Mouse (Mus musculus) hindbrain, embryonic 14.5 days (tissue): ENCODE data around the gene Phex. TPM values are rescaled to one million over a fixed set of nuclear protein-coding genes. Genes with fewer than 3 reads are reported as not detected.

ENCODE experiments used
- ATAC-seq: fragments of 200-750 bp; cut with Nextera tagmentation; 2 replicates; pipeline ENCODE4 v1.8.0; 2017; ENCODE audit warnings: moderate number of reproducible peaks, mild to moderate bottlenecking, moderate TSS enrichment, moderate library complexity; ENCODE audit not compliant: low FRiP score
- DNase-seq: peaks from one replicate; pipeline ENCODE4 v3.0.0-alpha.2; 2015; ENCODE audit warnings: low spot score
- H3K27ac ChIP-seq: fragments of 300-500 bp; sonication (generic); 2 replicates; pipeline ENCODE4 v1.5.1; 2014; ENCODE audit warnings: mild to moderate bottlenecking, moderate library complexity
- H3K27me3 ChIP-seq: fragments of 300-500 bp; sonication (generic); 2 replicates; pipeline ENCODE4 v1.6.1; 2014; ENCODE audit warnings: mild to moderate bottlenecking, low read length, mixed read lengths; ENCODE audit not compliant: control insufficient read depth, insufficient read depth
- H3K36me3 ChIP-seq: fragments of 300-500 bp; sonication (generic); replicated peaks from 2 replicates; pipeline ENCODE4 v1.6.1; 2014; ENCODE audit not compliant: control insufficient read depth, insufficient read depth
- H3K4me1 ChIP-seq: fragments of 300-500 bp; sonication (generic); replicated peaks from 2 replicates; pipeline ENCODE4 v1.6.1; 2014; ENCODE audit warnings: antibody characterized with exemption, low read length, mixed read lengths; ENCODE audit not compliant: control insufficient read depth, insufficient read depth
- H3K4me2 ChIP-seq: fragments of 300-500 bp; sonication (generic); replicated peaks from 2 replicates; pipeline ENCODE4 v1.6.1; 2014; ENCODE audit warnings: mild to moderate bottlenecking, moderate library complexity
- H3K4me3 ChIP-seq: fragments of 300-500 bp; sonication (generic); replicated peaks from 2 replicates; pipeline ENCODE4 v1.5.1; 2014; ENCODE audit warnings: mild to moderate bottlenecking, low read length
- H3K9ac ChIP-seq: fragments of 300-500 bp; sonication (generic); 2 replicates; pipeline ENCODE4 v1.6.1; 2014
- H3K9me3 ChIP-seq: fragments of 300-500 bp; sonication (generic); 2 replicates; pipeline ENCODE4 v1.6.1; 2016; ENCODE audit warnings: low read length; ENCODE audit not compliant: control insufficient read depth
- WGBS: fragments of 180-500 bp; shearing (Covaris S2); extraction: QIAGEN DNeasy Blood & Tissue Kit; methylation state at CpG from one replicate; pipeline ENCODE4 v1.1.7; 2014; 5-methylcytosine and 5-hydroxymethylcytosine counted together
- polyA plus RNA-seq: library from polyadenylated mRNA; unstranded; fragments of >200 nt; fragmentation: Nextera tagmentation; extraction: Ambion mirVana; gene quantifications from 2 replicates; pipeline ENCODE4 v1.2.1, GENCODE M21; 2014

Phex gene
- polyA plus RNA-seq: 0.25 and 0.47 TPM in 2 replicates

GRCm38 (mm10) chrX:157415212-157415611, at the start of gene Phex:
Phex (minus strand) TSS chrX:157415312.
- ATAC-seq (no peak), DNase-seq (no peak)
- 74% methylated on average over 5 of the region's 5 CpGs for WGBS
- H3K27me3 ChIP-seq: no peaks in the 10 kb centered on the region
- H3K27ac ChIP-seq: no peak within 1 kb of the TSS
- no peaks in the 10 kb centered on the region for H3K36me3 ChIP-seq
- no peaks in the 10 kb centered on the region for H3K9me3 ChIP-seq
- H3K4me2 ChIP-seq: no peak within 1 kb of the TSS
- H3K4me3 ChIP-seq: no peak within 1 kb of the TSS
- no peaks in the 10 kb centered on the region for H3K4me1 ChIP-seq
- no peak within 1 kb of the TSS for H3K9ac ChIP-seq

- no peaks in the 10 kb centered on the region for H3K27me3 ChIP-seq
- no peak overlapping the region for H3K4me3 ChIP-seq
- ATAC-seq (no peak), DNase-seq (peak; percentile 63)
- no peak overlapping the region for H3K27ac ChIP-seq
- no peaks in the 10 kb centered on the region for H3K9me3 ChIP-seq
- no peak overlapping the region for H3K9ac ChIP-seq
- no peak overlapping the region for H3K4me2 ChIP-seq
- whole genome bisulfite sequencing: 73% methylated on average over 3 of the region's 3 CpGs
- H3K36me3 ChIP-seq: peaks cover 8% of the 10 kb centered on the region; the same call in 1 of the 2 replicates
- no peaks in the 10 kb centered on the region for H3K4me1 ChIP-seq
Observed at GRCm38 (mm10) chrX:157462716-157463115, 47.6 kb upstream of the Phex start.

DNA sequence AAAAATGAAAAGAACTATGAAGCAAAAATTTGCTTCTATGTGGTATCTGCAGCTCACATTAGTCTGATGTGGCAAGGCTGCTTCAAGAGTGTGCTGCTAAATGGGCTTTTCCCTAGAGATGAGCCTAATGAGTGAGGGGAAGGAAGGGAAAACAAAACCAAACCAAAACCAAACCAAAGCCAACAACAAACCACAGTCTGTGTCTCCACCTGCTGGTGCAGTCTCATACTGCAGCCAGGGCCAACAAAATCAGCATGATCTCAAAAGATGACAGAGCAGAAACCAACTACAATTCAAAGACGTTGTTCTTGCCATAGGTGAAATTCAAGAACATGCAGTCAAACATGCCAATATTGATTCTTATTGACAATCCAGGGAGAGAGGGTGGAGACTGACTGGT, 39.3 kb upstream of the Phex start:
- DNase-seq (peak; percentile 70), ATAC-seq (no peak)
- Histone ChIP-seq H3K27me3 (no peaks in the 10 kb centered on the region), H3K9me3 (no peaks in the 10 kb centered on the region), H3K4me2 (no peak overlapping the region), H3K4me1 (no peaks in the 10 kb centered on the region), H3K4me3 (no peak overlapping the region), H3K9ac (no peak overlapping the region), H3K36me3 (peaks cover 3% of the 10 kb centered on the region; the same call in 1 of the 2 replicates), H3K27ac (no peak overlapping the region)
- 40% methylated on average over 1 of the region's 1 CpGs for WGBS

DNA sequence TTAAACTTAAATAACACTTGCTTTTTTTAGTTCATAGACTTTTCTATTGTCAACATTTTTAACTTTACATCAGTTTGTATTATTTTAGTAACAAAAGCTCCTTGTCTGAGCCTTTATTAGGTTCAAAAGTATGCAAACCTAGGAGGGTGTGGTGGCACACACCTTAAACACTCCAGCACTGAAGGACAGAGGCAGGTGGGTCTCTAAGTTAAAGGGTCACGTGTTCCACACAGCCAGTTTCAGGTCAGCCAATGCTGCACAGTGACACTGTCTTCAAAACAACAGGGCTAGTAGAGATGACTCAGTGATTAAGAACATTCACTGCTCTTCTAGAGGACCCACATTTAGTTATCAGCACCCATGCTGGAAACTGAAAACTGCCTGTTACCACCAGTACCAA, 33.9 kb upstream of the Phex start:
- no peaks in the 10 kb centered on the region for H3K27me3 ChIP-seq
- ATAC-seq: no peak
- no peak overlapping the region for H3K4me3 ChIP-seq
- no peaks in the 10 kb centered on the region for H3K9me3 ChIP-seq
- DNase-seq: no peak
- no peak overlapping the region for H3K9ac ChIP-seq
- WGBS: 96% methylated on average over 1 of the region's 1 CpGs
- no peak overlapping the region for H3K4me2 ChIP-seq
- no peaks in the 10 kb centered on the region for H3K36me3 ChIP-seq
- no peaks in the 10 kb centered on the region for H3K4me1 ChIP-seq
- no peak overlapping the region for H3K27ac ChIP-seq

- H3K4me2 ChIP-seq: no peak overlapping the region
- no peak overlapping the region for H3K9ac ChIP-seq
- no peak for ATAC-seq
- H3K27ac ChIP-seq: no peak overlapping the region
- DNase-seq: no peak
- WGBS: 69% methylated on average over 6 of the region's 6 CpGs
- no peaks in the 10 kb centered on the region for H3K9me3 ChIP-seq
- H3K36me3 ChIP-seq: peaks cover 6% of the 10 kb centered on the region; the same call in 1 of the 2 replicates
- H3K27me3 ChIP-seq: no peaks in the 10 kb centered on the region
- no peak overlapping the region for H3K4me3 ChIP-seq
- H3K4me1 ChIP-seq: no peaks in the 10 kb centered on the region
Observed at GRCm38 (mm10) chrX:157447431-157447830, 32.3 kb upstream of the Phex start.

DNA sequence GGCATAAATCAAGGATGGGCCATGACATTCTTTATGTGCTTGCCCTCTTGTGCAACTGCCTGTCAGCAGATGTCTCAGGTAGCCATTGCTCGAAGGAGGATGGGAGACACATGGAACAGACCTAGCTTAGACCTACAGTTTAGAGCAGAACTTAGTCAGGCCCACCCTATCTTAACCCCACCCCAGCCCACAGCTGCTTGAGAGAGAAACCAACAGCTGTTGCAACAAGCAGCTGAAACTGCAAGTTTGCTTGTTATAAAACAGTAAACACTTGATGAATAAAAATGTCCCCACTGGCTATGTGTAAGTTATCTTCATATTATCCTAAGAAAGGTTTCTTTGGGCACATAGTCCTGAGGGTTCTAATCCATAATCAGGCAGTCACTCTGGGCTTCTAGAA, 19.7 kb upstream of the Phex start:
- H3K9ac ChIP-seq: no peak overlapping the region
- H3K4me1 ChIP-seq: no peaks in the 10 kb centered on the region
- no peaks in the 10 kb centered on the region for H3K9me3 ChIP-seq
- 84% methylated on average over 1 of the region's 1 CpGs for WGBS
- no peaks in the 10 kb centered on the region for H3K36me3 ChIP-seq
- no peak overlapping the region for H3K4me3 ChIP-seq
- H3K4me2 ChIP-seq: no peak overlapping the region
- DNase-seq (no peak), ATAC-seq (no peak)
- no peak overlapping the region for H3K27ac ChIP-seq
- no peaks in the 10 kb centered on the region for H3K27me3 ChIP-seq

GRCm38 (mm10) chrX:157419451-157419850, 4.3 kb upstream of the Phex start:
- no peaks in the 10 kb centered on the region for H3K9me3 ChIP-seq
- H3K4me1 ChIP-seq: no peaks in the 10 kb centered on the region
- WGBS: 69% methylated on average over 2 of the region's 2 CpGs
- no peak overlapping the region for H3K4me2 ChIP-seq
- no peak overlapping the region for H3K4me3 ChIP-seq
- DNase-seq (no peak), ATAC-seq (no peak)
- H3K36me3 ChIP-seq: no peaks in the 10 kb centered on the region
- no peaks in the 10 kb centered on the region for H3K27me3 ChIP-seq
- H3K27ac ChIP-seq: no peak overlapping the region
- H3K9ac ChIP-seq: no peak overlapping the region

DNA sequence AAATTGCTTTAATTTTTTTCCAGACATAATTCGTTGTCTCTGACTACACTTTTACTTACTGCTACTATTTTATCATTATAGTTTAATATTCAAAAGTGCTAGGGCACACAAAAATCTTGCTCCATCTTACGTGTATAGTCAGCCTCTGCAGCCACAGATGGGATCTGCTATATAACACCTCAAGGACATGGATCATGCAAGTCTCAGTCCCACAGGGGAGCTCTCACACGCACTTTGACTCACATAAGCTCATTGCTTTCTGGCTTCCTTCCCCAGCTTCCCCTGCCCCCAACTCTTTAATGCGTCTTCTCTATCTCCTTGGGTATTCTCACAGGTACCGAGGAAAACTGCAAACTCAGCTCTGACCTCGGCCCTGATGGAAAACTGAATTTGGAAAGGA, 10.2 kb downstream of the Phex start:
- Histone ChIP-seq H3K4me1 (no peaks in the 10 kb centered on the region), H3K9me3 (no peaks in the 10 kb centered on the region), H3K27ac (no peak overlapping the region), H3K4me3 (no peak overlapping the region), H3K27me3 (no peaks in the 10 kb centered on the region), H3K36me3 (no peaks in the 10 kb centered on the region), H3K9ac (no peak overlapping the region), H3K4me2 (no peak overlapping the region)
- no peak for ATAC-seq
- no peak for DNase-seq
- 64% methylated on average over 6 of the region's 6 CpGs for WGBS

DNA sequence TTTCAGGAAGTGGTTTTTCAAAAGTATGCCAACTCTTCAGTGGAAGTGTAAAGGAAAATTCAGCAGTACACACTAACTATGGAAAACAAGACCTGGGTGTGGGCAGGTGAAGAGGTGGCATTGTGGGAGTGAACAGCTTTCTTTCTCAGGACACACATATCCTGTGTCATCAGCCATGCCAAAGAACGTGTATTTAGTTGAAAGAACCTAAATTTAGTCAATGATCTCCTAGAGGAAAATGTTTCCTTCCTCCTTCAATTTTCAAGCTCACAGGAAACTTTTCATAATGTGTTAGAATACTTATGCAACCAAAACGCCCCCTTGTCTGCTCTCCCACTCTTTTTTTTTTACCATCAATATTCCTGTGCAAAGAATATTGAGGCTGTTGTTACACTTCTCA, 23.9 kb downstream of the Phex start:
- Histone ChIP-seq H3K9me3 (no peaks in the 10 kb centered on the region), H3K4me3 (no peak overlapping the region), H3K27me3 (no peaks in the 10 kb centered on the region), H3K9ac (no peak overlapping the region), H3K36me3 (no peaks in the 10 kb centered on the region), H3K4me1 (no peaks in the 10 kb centered on the region), H3K4me2 (no peak overlapping the region), H3K27ac (no peak overlapping the region)
- 60% methylated on average over 2 of the region's 2 CpGs for WGBS
- no peak for ATAC-seq
- no peak for DNase-seq

DNA sequence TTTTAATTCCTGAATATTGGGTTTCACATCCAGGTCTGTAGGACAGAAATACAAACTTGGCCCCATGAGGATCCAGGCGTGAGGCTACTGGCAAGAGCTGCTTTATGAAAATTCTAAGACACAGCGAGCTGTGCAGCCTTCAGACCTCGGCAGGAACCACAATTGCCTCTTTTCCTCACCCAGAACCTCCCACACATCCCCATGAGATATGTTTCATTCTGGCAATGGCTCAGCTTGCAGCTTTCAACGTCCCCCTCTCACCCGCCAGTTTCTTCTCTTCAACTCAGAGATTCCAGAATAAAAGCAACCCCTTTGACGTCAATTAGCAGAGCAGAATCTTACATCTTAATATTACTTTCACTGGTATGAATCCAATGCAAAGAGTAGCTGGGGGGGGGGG, 25.0 kb downstream of the Phex start:
- DNase-seq: no peak
- WGBS: 80% methylated on average over 6 of the region's 6 CpGs
- Histone ChIP-seq H3K27ac (no peak overlapping the region), H3K36me3 (no peaks in the 10 kb centered on the region), H3K9ac (no peak overlapping the region), H3K4me2 (no peak overlapping the region), H3K4me1 (no peaks in the 10 kb centered on the region), H3K4me3 (no peak overlapping the region), H3K27me3 (no peaks in the 10 kb centered on the region), H3K9me3 (no peaks in the 10 kb centered on the region; the same call in 1 of the 2 replicates)
- ATAC-seq: no peak
